Mouse (Mus musculus) heart, adult 2 months (tissue): ENCODE results near the gene Hacd2. TPM values are rescaled to one million over a fixed set of nuclear protein-coding genes. Genes with fewer than 3 reads are reported as not detected.

Experiments
- DNase-seq, 2 experiments: peaks; one replicate each; pipeline ENCODE4 v3.0.0; 2021
- H3K27ac ChIP-seq: fragments of 200-600 bp; 2 replicates; pipeline ENCODE4 v1.8.1; 2022
- H3K27me3 ChIP-seq: fragments of 200-500 bp; 2 replicates; pipeline ENCODE4 v1.6.1; 2012; ENCODE audit warnings: mild to moderate bottlenecking, low read length, inconsistent platforms, mixed read lengths; ENCODE audit not compliant: control insufficient read depth, insufficient read depth
- H3K36me3 ChIP-seq: fragments of 200-500 bp; 2 replicates; pipeline ENCODE4 v1.6.1; 2012; ENCODE audit warnings: low read length, inconsistent platforms; ENCODE audit not compliant: control insufficient read depth, insufficient read depth
- H3K4me1 ChIP-seq: fragments of 200-500 bp; 2 replicates; pipeline ENCODE4 v1.6.1; 2011; ENCODE audit warnings: low read length; ENCODE audit not compliant: control insufficient read depth, insufficient read depth
- H3K4me3 ChIP-seq: fragments of 200-600 bp; 2 replicates; pipeline ENCODE4 v1.8.1; 2022
- H3K79me2 ChIP-seq: fragments of 200-500 bp; replicated peaks from 2 replicates; pipeline ENCODE4 v1.6.1; 2012; ENCODE audit warnings: mild to moderate bottlenecking, inconsistent platforms, low read length, moderate library complexity, mixed read lengths; ENCODE audit not compliant: control insufficient read depth, insufficient read depth
- H3K9ac ChIP-seq: fragments of 200-500 bp; 2 replicates; pipeline ENCODE4 v1.6.1; 2012; ENCODE audit warnings: low read depth, mild to moderate bottlenecking, control low read depth, inconsistent platforms, low read length, mixed read lengths
- CTCF ChIP-seq: fragments of 200-600 bp; IDR thresholded peaks from 2 replicates; pipeline ENCODE4 v1.8.1; 2022; ENCODE audit warnings: antibody characterized with exemption, mild to moderate bottlenecking, moderate library complexity
- EP300 ChIP-seq: fragments of 200-500 bp; IDR thresholded peaks from 2 replicates; pipeline ENCODE4 v1.6.1; 2011; ENCODE audit warnings: low read depth, low read length, control low read depth; ENCODE audit not compliant: insufficient read depth
- POLR2A ChIP-seq: fragments of 200-500 bp; IDR thresholded peaks from 2 replicates; pipeline ENCODE4 v1.6.1; 2011; ENCODE audit warnings: mild to moderate bottlenecking, low read depth, low read length, control low read depth; ENCODE audit not compliant: insufficient read depth
- WGBS: fragments of 180-500 bp; shearing (Covaris S2); methylation state at CpG from one replicate; pipeline ENCODE4 v1.1.7; 2018; 5-methylcytosine and 5-hydroxymethylcytosine counted together
- intact Hi-C: fragments of 180-260 bp; cut with DNase I; formaldehyde crosslinking; loops from one replicate; pipeline ENCODE4 v1.15.1; 2025
- polyA plus RNA-seq: library from polyadenylated mRNA; depleted of rRNA; stranded (reverse); fragments of >200 nt; gene quantifications from 2 replicates; pipeline ENCODE4 v1.2.3, GENCODE M21; 2012
- total RNA-seq, 2 experiments: library from RNA; stranded (reverse); gene quantifications; 2 replicates each; pipeline ENCODE4 v1.2.3; 2021

Gene Hacd2
- total and polyA plus RNA-seq, 3 experiments, result 7.2 to 13.2 (median 12.4) TPM

DNA sequence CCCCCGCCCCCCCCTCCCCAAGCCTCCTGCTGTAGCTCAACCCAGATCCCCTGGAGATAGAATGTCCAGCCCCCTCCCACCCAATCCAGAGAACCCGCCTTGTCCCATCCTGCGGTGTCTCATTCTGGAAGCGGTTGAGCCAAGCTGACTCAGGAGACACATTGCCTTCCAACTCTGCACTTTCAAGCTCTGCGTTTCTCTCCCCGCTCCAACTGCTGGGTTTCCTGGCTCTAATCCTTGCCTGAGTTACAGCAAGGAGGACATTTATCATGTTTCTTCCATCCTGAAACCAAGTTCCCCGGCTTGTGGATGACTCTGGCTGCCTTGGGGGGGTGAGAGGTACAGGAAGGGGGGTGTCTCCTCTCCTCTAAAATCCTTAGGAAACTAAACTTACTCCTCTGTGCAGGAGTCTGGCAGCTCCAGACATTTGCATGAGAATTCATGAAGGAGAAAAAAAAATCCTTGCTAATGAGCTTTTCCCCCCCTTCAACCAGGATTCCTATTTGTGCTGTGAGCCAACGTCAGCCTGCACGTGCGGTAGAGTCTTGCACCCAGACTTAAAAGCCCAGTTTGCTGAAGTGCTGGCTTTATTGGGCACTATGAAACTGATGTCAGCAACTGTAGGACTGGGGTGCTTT, 21.2 kb upstream of the Hacd2 start:
- no peak for DNase-seq
- Histone ChIP-seq H3K27ac (no peak overlapping the region), H3K9ac (no peak overlapping the region), H3K4me1 (0 out of 2 replicates have a peak, but pooled peaks cover 1% of the 10 kb centered on the region), H3K79me2 (no peaks in the 10 kb centered on the region), H3K27me3 (no peaks in the 10 kb centered on the region), H3K4me3 (no peak overlapping the region), H3K36me3 (no peaks in the 10 kb centered on the region)
- WGBS, result 22% methylated on average over 10 of the region's 10 CpGs
- intact Hi-C loops, result no loop called here
- TF ChIP-seq POLR2A (no peak), EP300 (no peak), CTCF (no peak)

DNA sequence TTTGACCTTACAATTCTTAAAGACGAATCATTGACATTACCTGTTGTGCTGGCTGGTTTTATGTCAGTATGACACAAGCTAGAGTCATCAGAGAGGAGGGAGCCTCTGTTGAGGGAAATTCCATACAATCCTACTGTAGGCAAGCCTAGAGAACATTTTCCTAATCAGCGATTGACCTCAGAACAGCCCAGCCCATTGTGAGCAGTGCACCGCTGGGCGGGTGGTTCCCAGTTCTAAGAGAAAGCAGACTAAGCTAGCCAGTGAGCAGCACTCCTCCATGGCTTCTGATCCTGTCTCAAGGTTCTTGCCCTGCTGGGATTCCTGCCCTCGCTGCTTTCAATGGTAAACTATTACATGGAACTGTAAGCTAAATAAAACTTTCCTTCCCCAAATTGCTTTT, 17.9 kb upstream of the Hacd2 start:
- H3K27me3 ChIP-seq, result no peaks in the 10 kb centered on the region
- H3K27ac ChIP-seq, result no peak overlapping the region
- H3K79me2 ChIP-seq, result no peaks in the 10 kb centered on the region
- intact Hi-C loops, result no loop called here
- H3K4me3 ChIP-seq, result no peak overlapping the region
- H3K36me3 ChIP-seq, result no peaks in the 10 kb centered on the region
- H3K9ac ChIP-seq, result no peak overlapping the region
- H3K4me1 ChIP-seq, result no peaks in the 10 kb centered on the region
- no peak for TF ChIP-seq POLR2A
- no peak for TF ChIP-seq CTCF
- no peak for TF ChIP-seq EP300
- DNase-seq, result no peak
- 62% methylated on average over 5 of the region's 5 CpGs for WGBS

DNA sequence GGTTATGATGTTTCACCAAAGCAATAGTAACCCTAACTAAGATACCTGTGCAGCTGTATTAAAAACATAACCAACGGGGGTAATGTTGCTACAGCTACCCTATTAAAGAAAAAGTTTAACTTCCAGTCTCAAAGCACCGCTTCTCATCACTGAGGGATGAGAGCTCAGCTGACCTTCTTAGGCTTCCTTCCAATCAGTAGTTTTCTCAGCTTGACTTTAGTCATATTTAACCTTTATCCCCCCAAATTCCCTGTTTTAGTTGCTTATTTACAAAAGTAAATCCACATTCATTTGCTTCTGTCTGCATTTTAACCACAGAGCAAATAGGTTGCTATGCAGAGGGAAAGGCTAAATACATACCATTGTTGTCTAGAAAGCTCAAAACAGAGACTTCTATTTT, 17.5 kb upstream of the Hacd2 start:
- DNase-seq, result no peak
- intact Hi-C loops, result no loop called here
- 83% methylated on average over 2 of the region's 2 CpGs for WGBS
- Histone ChIP-seq H3K4me3 (no peak overlapping the region), H3K79me2 (no peaks in the 10 kb centered on the region), H3K27ac (no peak overlapping the region), H3K4me1 (no peaks in the 10 kb centered on the region), H3K27me3 (no peaks in the 10 kb centered on the region), H3K36me3 (no peaks in the 10 kb centered on the region), H3K9ac (no peak overlapping the region)
- TF ChIP-seq EP300, result no peak
- no peak for TF ChIP-seq POLR2A
- TF ChIP-seq CTCF, result no peak

DNA sequence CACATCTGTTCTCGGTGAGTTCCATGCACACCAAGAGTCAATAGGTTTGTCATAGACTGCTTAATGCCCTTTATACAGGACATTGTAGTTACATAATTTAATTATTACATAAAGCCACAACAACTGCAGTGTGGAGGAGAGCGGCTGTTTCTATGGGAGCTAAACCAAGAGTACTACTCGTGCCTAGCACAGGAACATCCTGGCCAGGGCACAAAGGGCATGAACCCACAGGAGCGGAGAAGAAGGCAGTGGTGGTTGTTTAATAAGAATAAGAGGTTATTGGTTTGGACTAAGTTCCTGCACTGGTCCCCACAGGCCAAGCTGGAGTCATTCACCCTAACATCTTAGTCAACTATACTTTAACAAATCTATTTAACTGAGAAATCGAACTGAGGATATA, 16.0 kb upstream of the Hacd2 start:
- intact Hi-C loops, result no loop called here
- Histone ChIP-seq H3K27me3 (no peaks in the 10 kb centered on the region), H3K79me2 (no peaks in the 10 kb centered on the region), H3K9ac (no peak overlapping the region), H3K4me1 (no peaks in the 10 kb centered on the region), H3K27ac (no peak overlapping the region), H3K36me3 (no peaks in the 10 kb centered on the region), H3K4me3 (no peak overlapping the region)
- DNase-seq, result no peak
- WGBS, result 80% methylated on average over 5 of the region's 5 CpGs
- TF ChIP-seq CTCF, result no peak
- no peak for TF ChIP-seq EP300
- TF ChIP-seq POLR2A, result no peak

DNA sequence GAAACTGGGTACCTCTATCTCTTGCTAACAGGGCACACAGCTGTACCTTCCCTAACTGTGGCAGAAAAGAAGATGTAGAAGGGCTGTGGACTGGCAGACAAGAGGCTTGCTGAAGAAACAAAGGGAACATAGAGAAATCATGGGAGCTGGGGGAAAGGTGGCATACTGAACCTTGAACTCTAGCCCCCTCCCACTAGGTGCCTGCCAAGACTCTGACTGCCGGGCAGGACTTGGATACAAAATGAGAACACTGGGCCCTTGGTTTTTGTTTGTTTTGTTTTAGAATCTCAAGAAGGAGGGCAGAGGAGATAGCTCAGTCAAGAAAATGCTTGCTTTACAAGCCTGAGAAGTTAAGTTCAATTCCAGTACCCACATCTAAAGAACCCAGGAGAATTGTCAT, 14.9 kb upstream of the Hacd2 start:
- intact Hi-C loops, result no loop called here
- Histone ChIP-seq H3K27ac (no peak overlapping the region), H3K4me1 (no peaks in the 10 kb centered on the region), H3K79me2 (no peaks in the 10 kb centered on the region), H3K4me3 (no peak overlapping the region), H3K9ac (no peak overlapping the region), H3K27me3 (no peaks in the 10 kb centered on the region), H3K36me3 (no peaks in the 10 kb centered on the region)
- TF ChIP-seq EP300, result no peak
- no peak for TF ChIP-seq POLR2A
- TF ChIP-seq CTCF, result no peak
- 86% methylated on average over 1 of the region's 1 CpGs for WGBS
- no peak for DNase-seq

DNA sequence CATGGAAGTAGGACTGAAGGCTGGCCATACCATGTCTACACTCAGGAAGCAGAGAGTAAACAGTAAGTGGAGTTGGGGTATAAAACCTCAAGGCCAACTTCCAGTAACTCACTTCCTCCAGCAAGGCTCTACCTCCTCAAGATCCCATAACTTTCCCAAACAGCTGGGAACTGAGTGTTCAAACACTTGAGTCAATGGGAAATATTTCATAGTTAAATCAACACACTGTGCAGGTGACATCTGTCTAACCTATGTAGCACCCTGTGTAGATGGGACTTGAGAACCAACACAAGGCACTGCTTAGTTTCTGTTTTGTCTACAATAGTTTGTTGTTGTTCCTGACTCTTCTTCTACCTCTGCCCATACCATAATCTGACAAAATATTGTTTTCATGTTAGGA, 13.8 kb upstream of the Hacd2 start:
- no peak overlapping the region for H3K4me3 ChIP-seq
- H3K9ac ChIP-seq, result no peak overlapping the region
- intact Hi-C loops, result no loop called here
- TF ChIP-seq CTCF (no peak), POLR2A (no peak), EP300 (no peak)
- no peaks in the 10 kb centered on the region for H3K27me3 ChIP-seq
- DNase-seq, result no peak
- no peak overlapping the region for H3K27ac ChIP-seq
- no peaks in the 10 kb centered on the region for H3K4me1 ChIP-seq
- no peaks in the 10 kb centered on the region for H3K79me2 ChIP-seq
- H3K36me3 ChIP-seq, result no peaks in the 10 kb centered on the region
